Mouse (Mus musculus) lung, adult 2 months (tissue): Measurements from ENCODE around the gene Ccnb2. TPM values are rescaled to one million over a fixed set of nuclear protein-coding genes. Genes with fewer than 3 reads are reported as not detected.
"Not testable (repeated sequence)": the region's sequence is repeated elsewhere in the genome, so short reads cannot be mapped to it uniquely, and the experiment has no call there.

Experiments used
- DNase-seq: peaks from one replicate; pipeline ENCODE4 v3.0.0; 2022
- H3K4me1 ChIP-seq: fragments of 200-500 bp; 2 replicates; pipeline ENCODE4 v1.6.1; 2011; ENCODE audit warnings: low read length; ENCODE audit not compliant: control insufficient read depth, insufficient read depth
- H3K4me3 ChIP-seq: fragments of 200-500 bp; replicated peaks from 2 replicates; pipeline ENCODE3; 2011; ENCODE audit warnings: low read depth, mild to moderate bottlenecking, control low read depth, low read length; ENCODE audit errors: extremely low read depth
- CTCF ChIP-seq: fragments of 200-500 bp; IDR thresholded peaks from 2 replicates; pipeline ENCODE4 v1.5.1; 2011; ENCODE audit warnings: mild to moderate bottlenecking, low read length, control low read depth; ENCODE audit not compliant: insufficient read depth
- POLR2A ChIP-seq: fragments of 200-500 bp; IDR thresholded peaks from 2 replicates; pipeline ENCODE4 v1.6.1; 2011; ENCODE audit warnings: low read depth, mild to moderate bottlenecking, control low read depth, low read length, borderline replicate concordance; ENCODE audit errors: extremely low read depth
- WGBS: fragments of 180-500 bp; shearing (Covaris S2); methylation state at CpG from one replicate; pipeline ENCODE4 v1.1.7; 2018; 5-methylcytosine and 5-hydroxymethylcytosine counted together
- polyA plus RNA-seq: library from polyadenylated mRNA; depleted of rRNA; stranded (reverse); fragments of >200 nt; gene quantifications from 2 replicates; pipeline ENCODE4 v1.2.3, GENCODE M21; 2012; rRNA removed

Ccnb2 gene
- polyA plus RNA-seq, result 1.1 and 2.1 TPM in 2 replicates

GRCm38 (mm10) chr9:70421257-70422056, at the start of gene Ccnb2:
Gene Ccnb2 (minus strand): TSS chr9:70421547.
- 3% methylated on average over 45 of the region's 45 CpGs for WGBS
- peak within 1 kb of the TSS; percentile 27 for H3K4me3 ChIP-seq
- peak; percentile 75 for DNase-seq

DNA sequence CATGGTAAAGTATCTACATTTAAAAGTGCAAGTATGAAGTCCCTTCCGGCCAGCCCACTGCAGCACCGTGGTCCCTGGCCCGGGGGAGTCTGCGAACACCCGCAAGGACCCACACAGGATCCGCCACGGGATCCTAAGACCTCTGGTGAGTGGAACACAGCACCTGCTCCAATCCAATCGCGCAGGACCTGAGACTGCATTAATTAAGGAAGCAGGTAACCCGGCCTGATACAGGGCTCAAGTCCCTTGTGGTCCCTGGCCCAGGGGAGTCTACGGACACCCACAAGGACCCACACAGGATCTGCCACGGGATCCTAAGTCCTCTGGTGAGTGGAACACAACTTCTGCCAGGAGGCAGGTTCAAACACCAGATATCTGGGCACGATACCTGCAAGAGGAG, 41.7 kb upstream of the Ccnb2 start:
- WGBS, result 97% methylated on average over 13 of the region's 13 CpGs
- H3K4me3 ChIP-seq, DNase-seq, H3K4me1 ChIP-seq: not testable (repeated sequence)

More at GRCm38 (mm10) chr9:70421257-70422056, at the start of gene Ccnb2:
- TF ChIP-seq CTCF (no peak), POLR2A (no peak)
- H3K4me1 ChIP-seq, result peaks cover 3% of the 10 kb centered on the region; the same call in 1 of the 2 replicates

DNA sequence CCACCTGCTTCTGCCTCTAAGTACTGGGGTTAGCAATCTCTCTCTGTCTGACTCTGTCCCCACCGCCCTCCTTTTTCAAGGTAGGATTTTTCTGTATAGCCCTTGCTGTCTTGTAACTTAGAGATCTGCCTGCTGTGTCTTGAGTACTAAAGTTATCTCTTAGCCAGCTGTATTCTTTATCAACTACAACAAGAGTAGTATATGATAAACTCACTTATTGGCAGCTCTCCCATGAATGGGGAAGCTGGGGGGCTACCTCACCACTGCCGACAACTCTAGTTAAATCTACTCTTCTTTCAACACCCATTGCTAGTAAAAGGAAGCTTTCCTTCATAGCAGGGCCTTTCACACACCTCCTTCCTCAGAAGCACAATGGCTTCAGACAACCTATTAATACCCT, 31.0 kb upstream of the Ccnb2 start:
- TF ChIP-seq POLR2A (no peak), CTCF (no peak)
- H3K4me1 ChIP-seq, result no peaks in the 10 kb centered on the region
- H3K4me3 ChIP-seq, result no peak overlapping the region
- no peak for DNase-seq
- 86% methylated on average over 2 of the region's 2 CpGs for WGBS

GRCm38 (mm10) chr9:70449072-70449471, 27.7 kb upstream of the Ccnb2 start:
- Histone ChIP-seq H3K4me1 (no peaks in the 10 kb centered on the region), H3K4me3 (no peak overlapping the region)
- TF ChIP-seq POLR2A, result no peak
- TF ChIP-seq CTCF, result no peak
- WGBS, result 86% methylated on average over 5 of the region's 5 CpGs
- no peak for DNase-seq

- TF ChIP-seq POLR2A (no peak), CTCF (no peak)
- 71% methylated on average over 4 of the region's 4 CpGs for WGBS
Measured at GRCm38 (mm10) chr9:70439959-70440358, 18.6 kb upstream of the Ccnb2 start.

GRCm38 (mm10) chr9:70422661-70423060, 1.3 kb upstream of the Ccnb2 start:
- H3K4me3 ChIP-seq, result no peak overlapping the region
- no peak for DNase-seq
- TF ChIP-seq POLR2A (no peak), CTCF (no peak)
- WGBS, result 98% methylated on average over 2 of the region's 2 CpGs
- peaks cover 3% of the 10 kb centered on the region; the same call in 1 of the 2 replicates for H3K4me1 ChIP-seq

More at GRCm38 (mm10) chr9:70439959-70440358, 18.6 kb upstream of the Ccnb2 start:
- Histone ChIP-seq H3K4me3 (no peak overlapping the region), H3K4me1 (no peaks in the 10 kb centered on the region)
- no peak for DNase-seq

GRCm38 (mm10) chr9:70416412-70416811, 4.9 kb downstream of the Ccnb2 start:
- no peaks in the 10 kb centered on the region for H3K4me1 ChIP-seq
- TF ChIP-seq POLR2A (no peak), CTCF (peak; percentile 42; the same call in 1 of the 2 replicates)
- DNase-seq, result no peak
- no peak overlapping the region for H3K4me3 ChIP-seq
- WGBS, result 65% methylated on average over 3 of the region's 3 CpGs

DNA sequence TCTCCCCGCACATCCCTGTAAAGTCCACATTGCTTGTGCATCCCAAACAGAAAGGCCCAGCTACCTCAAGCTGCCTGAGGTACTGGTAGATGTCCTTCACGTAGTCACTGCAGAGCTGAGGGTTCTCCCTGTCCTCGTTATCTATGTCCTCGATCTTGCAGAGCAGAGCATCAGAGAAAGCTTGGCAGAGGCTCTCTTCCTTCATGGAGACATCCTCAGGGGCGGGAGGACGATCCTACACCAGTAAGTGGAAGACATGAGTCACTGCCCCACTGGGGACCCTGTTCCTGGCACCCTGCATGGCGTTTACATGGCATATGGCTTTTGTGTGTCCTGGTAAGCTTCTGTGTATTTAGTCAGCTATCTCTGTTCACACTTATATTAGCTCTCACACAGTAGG, 8.3 kb downstream of the Ccnb2 start:
- no peak for TF ChIP-seq CTCF
- no peak for TF ChIP-seq POLR2A
- Histone ChIP-seq H3K4me3 (no peak overlapping the region), H3K4me1 (no peaks in the 10 kb centered on the region)
- 78% methylated on average over 7 of the region's 7 CpGs for WGBS
- no peak for DNase-seq

GRCm38 (mm10) chr9:70410668-70411067, 10.7 kb downstream of the Ccnb2 start:
- no peak for TF ChIP-seq POLR2A
- no peak for TF ChIP-seq CTCF
- Histone ChIP-seq H3K4me1 (no peaks in the 10 kb centered on the region), H3K4me3 (no peak overlapping the region)
- no peak for DNase-seq
- WGBS, result 69% methylated on average over 11 of the region's 11 CpGs

GRCm38 (mm10) chr9:70409743-70410142, 11.6 kb downstream of the Ccnb2 start:
- H3K4me3 ChIP-seq, result no peak overlapping the region
- DNase-seq, result no peak
- no peaks in the 10 kb centered on the region for H3K4me1 ChIP-seq
- TF ChIP-seq CTCF, result no peak
- no peak for TF ChIP-seq POLR2A
- WGBS, result 91% methylated on average over 8 of the region's 8 CpGs
